Mouse (Mus musculus) bone marrow, adult 2 months (tissue): ENCODE measurements around the gene Ubb.

Source experiments
- CTCF ChIP-seq: fragments of 200-500 bp; IDR thresholded peaks from 2 replicates; pipeline ENCODE4 v1.5.1; 2011; ENCODE audit warnings: low read length, control low read depth; ENCODE audit not compliant: control insufficient read depth, insufficient read depth
- POLR2A ChIP-seq: fragments of 200-500 bp; IDR thresholded peaks from 2 replicates; pipeline ENCODE4 v1.6.1; 2011; ENCODE audit warnings: low read depth, mild to moderate bottlenecking, control low read depth, low read length, borderline replicate concordance; ENCODE audit not compliant: control insufficient read depth

DNA sequence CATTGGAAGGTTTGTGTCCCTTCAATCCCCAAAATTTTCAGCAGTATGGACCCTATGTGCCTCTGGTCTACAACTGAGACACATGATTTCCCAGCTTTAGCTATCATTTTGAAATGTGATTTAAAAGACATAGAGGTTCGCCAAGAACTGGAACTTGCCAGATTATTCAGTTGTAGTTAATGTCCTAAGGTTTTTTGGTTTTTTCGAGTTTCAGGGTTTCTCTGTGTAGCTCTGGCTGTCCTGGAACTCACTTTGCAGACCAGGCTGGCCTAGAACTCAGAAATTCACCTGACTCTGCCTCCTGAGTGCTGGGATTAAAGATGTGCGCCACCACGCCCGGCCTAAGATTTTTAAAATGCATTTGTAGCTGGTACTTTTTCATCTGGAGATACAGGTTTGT is 2.7 kb downstream of the Ubb start:
- TF ChIP-seq CTCF (no peak), POLR2A (no peak)
